Mouse (Mus musculus): ENCODE results near the gene Slc25a51.

The Slc25a51 gene

DNA sequence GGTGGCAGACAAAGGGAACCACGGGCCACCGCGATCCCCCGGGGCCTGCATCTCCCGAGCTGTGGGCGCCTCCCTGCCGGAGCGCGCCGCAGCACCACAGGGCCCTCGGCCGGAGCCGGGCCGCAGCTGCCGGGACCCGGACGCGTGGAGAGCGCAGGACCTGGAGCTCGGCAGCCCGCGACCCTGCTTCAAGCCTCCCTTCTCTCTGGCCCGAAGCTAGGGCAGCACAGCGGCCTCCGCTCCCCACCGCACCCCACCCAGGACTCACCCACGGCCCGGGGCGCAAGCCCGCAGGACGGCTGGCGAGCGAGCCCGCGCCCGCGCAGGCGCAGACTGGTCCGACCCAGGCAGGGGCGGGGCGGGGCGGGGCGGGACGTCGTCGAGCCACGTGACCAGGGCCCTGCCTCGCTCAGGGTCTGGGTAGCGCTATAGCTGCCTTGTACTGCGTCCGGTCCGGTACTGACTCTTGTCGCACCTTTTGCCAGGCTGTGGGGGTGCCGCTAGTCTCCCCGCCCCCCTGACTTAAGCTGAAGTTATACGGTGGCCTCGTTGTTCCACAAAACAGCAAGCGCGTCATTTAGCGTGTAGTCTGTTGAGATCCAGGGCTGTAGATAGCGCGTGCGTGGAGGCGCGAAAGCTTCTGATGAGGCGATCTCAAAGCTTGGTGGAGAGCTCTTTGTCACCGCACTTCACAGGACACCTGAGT is at the start of gene Slc25a51:
Gene Slc25a51 (minus strand): TSS at position 340 of the 706 bp plus-strand sequence.
- Histone ChIP-seq H3K4me3 (replicated peaks; ENCODE audit: low read length) (peak within 1 kb of the TSS; percentile 97), H3K9me3 (ENCODE audit: low read length) (no peaks in the 10 kb centered on the region), H3K36me3 (ENCODE audit: insufficient read depth, low read length) (peaks cover 16% of the 10 kb centered on the region), H3K4me1 (replicated peaks; ENCODE audit: low read depth, low read length) (peaks cover 52% of the 10 kb centered on the region), H3K27me3 (ENCODE audit: insufficient read depth, low read length) (0 out of 2 replicates have a peak, but pooled peaks cover 8% of the 10 kb centered on the region)
- TF ChIP-seq CTCF (conservative IDR thresholded peaks at IDR 0.05; ENCODE audit: low read length), result no peak
- TF ChIP-seq POU5F1 (IDR thresholded peaks at IDR 0.05; ENCODE audit: borderline replicate concordance, low read length), result no peak
- TF ChIP-seq NANOG (IDR thresholded peaks at IDR 0.05; ENCODE audit: borderline replicate concordance, low read length), result no peak

DNA sequence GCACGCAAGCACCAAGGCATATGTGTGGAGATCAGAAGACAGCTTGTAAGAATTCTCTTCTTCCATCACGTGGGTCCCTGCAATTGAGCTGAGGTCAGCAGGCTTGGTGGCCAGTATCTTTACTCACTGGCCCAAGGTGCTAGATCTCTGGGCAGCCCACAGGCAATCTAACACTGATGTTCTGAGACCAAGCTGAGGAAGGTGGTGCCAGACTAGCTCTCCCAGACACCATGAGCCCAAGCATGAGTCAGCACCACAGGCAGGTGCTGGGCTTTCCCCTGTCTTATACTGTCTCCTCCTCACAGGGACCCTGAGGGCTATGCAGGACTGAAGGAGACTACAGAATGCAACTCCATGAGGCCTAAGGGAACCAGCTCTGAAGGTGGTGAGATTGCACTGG is 49.0 kb upstream of the Slc25a51 start:
- H3K9me3 ChIP-seq (ENCODE audit: low read length), result no peaks in the 10 kb centered on the region
- H3K36me3 ChIP-seq (ENCODE audit: insufficient read depth, low read length), result peaks cover 54% of the 10 kb centered on the region
- TF ChIP-seq NANOG (IDR thresholded peaks at IDR 0.05; ENCODE audit: borderline replicate concordance, low read length) (no peak), CTCF (conservative IDR thresholded peaks at IDR 0.05; ENCODE audit: low read length) (no peak), POU5F1 (IDR thresholded peaks at IDR 0.05; ENCODE audit: borderline replicate concordance, low read length) (no peak)
- no peaks in the 10 kb centered on the region for H3K27me3 ChIP-seq (ENCODE audit: insufficient read depth, low read length)
- peaks cover 10% of the 10 kb centered on the region; the same call in 1 of the 2 replicates for H3K4me1 ChIP-seq (replicated peaks; ENCODE audit: low read depth, low read length)
- H3K4me3 ChIP-seq (replicated peaks; ENCODE audit: low read length), result no peak overlapping the region

DNA sequence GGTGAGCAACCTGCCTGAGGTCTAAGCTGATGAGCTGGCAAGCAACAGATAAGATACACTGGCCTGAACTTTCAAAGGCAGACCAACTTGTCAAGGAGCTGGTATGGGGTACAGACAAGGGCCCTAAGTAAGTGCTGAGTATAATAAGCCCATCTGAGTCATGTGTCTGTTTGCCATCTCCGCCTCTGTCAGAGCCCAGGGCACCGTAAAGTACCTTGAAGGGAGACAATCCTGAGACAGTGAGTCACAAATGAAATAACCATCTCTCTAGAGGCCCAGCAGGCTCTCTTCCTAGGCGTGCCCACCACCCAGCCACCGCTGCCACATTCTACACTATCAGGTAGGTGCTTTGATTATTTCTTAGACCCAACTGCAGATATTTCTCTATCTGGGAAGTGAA is 46.4 kb upstream of the Slc25a51 start:
- H3K36me3 ChIP-seq (ENCODE audit: insufficient read depth, low read length), result peaks cover 70% of the 10 kb centered on the region
- TF ChIP-seq POU5F1 (IDR thresholded peaks at IDR 0.05; ENCODE audit: borderline replicate concordance, low read length) (no peak), NANOG (IDR thresholded peaks at IDR 0.05; ENCODE audit: borderline replicate concordance, low read length) (no peak), CTCF (conservative IDR thresholded peaks at IDR 0.05; ENCODE audit: low read length) (no peak)
- H3K4me3 ChIP-seq (replicated peaks; ENCODE audit: low read length), result no peak overlapping the region
- H3K27me3 ChIP-seq (ENCODE audit: insufficient read depth, low read length), result no peaks in the 10 kb centered on the region
- peaks cover 19% of the 10 kb centered on the region; the same call in 1 of the 2 replicates for H3K4me1 ChIP-seq (replicated peaks; ENCODE audit: low read depth, low read length)
- no peaks in the 10 kb centered on the region for H3K9me3 ChIP-seq (ENCODE audit: low read length)

DNA sequence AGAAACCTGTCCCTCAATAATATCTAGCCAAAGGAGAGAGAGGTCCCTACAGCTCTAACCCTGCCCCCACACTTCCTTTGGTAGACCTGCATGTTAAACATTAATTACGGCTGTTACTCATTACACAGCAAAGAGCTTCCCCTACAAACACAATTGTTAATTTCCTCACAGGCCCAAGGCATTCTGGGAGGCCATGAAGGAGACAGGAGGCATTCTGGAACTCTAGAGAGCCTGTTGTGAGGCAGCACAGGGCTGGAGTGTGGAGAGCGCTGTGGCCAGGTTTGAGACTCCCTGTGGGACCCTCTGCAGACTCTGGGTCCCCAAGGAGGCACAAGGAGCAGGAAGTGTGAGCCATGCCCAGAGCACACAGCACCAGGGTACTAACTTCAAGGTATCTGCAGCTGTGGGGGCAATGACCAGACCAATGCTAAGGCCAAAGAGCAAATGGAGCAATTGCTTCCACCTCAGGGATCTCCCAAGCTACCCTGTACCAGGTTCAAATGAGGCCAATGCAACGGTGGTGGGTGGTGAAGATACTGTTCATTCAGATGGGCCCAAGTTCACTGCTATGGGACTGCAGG is 44.8 kb upstream of the Slc25a51 start:
- peaks cover 20% of the 10 kb centered on the region; the same call in 1 of the 2 replicates for H3K4me1 ChIP-seq (replicated peaks; ENCODE audit: low read depth, low read length)
- TF ChIP-seq CTCF (conservative IDR thresholded peaks at IDR 0.05; ENCODE audit: low read length) (no peak), NANOG (IDR thresholded peaks at IDR 0.05; ENCODE audit: borderline replicate concordance, low read length) (no peak), POU5F1 (IDR thresholded peaks at IDR 0.05; ENCODE audit: borderline replicate concordance, low read length) (no peak)

DNA sequence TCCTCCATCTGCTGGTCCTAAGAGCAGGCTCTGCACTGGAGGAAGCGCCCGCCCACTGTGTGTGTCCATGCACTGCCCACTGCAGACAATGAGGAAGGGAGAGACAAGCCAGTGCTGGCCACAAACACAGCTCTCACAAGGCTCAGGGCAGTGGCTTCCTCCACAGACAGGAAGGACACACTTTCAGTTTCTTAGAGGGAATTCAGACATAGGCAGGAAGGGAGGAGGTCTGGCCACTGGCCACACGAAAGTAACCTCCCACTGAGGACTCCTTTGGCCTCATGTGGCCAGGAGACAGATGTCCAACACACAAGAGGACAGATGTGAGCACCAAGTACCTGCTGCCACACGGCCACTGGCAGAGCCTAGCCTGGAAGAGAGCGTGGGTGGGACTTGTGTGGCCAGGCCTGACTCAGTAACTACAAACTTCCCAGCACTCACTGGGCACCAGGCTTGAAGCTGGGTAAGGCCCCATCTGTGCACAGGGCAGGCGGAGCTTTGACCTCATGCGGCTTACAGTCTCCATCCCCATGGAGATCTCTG is 44.1 kb upstream of the Slc25a51 start:
- no peaks in the 10 kb centered on the region for H3K27me3 ChIP-seq (ENCODE audit: insufficient read depth, low read length)
- H3K36me3 ChIP-seq (ENCODE audit: insufficient read depth, low read length), result peaks cover 63% of the 10 kb centered on the region
- peaks cover 20% of the 10 kb centered on the region; the same call in 1 of the 2 replicates for H3K4me1 ChIP-seq (replicated peaks; ENCODE audit: low read depth, low read length)
- no peak for TF ChIP-seq POU5F1 (IDR thresholded peaks at IDR 0.05; ENCODE audit: borderline replicate concordance, low read length)
- TF ChIP-seq NANOG (IDR thresholded peaks at IDR 0.05; ENCODE audit: borderline replicate concordance, low read length), result no peak
- TF ChIP-seq CTCF (conservative IDR thresholded peaks at IDR 0.05; ENCODE audit: low read length), result no peak
- no peak overlapping the region for H3K4me3 ChIP-seq (replicated peaks; ENCODE audit: low read length)
- H3K9me3 ChIP-seq (ENCODE audit: low read length), result no peaks in the 10 kb centered on the region

More for the DNA sequence above, 44.8 kb upstream of the Slc25a51 start:
- H3K4me3 ChIP-seq (replicated peaks; ENCODE audit: low read length), result no peak overlapping the region
- H3K9me3 ChIP-seq (ENCODE audit: low read length), result no peaks in the 10 kb centered on the region
- H3K36me3 ChIP-seq (ENCODE audit: insufficient read depth, low read length), result peaks cover 67% of the 10 kb centered on the region
- H3K27me3 ChIP-seq (ENCODE audit: insufficient read depth, low read length), result no peaks in the 10 kb centered on the region

DNA sequence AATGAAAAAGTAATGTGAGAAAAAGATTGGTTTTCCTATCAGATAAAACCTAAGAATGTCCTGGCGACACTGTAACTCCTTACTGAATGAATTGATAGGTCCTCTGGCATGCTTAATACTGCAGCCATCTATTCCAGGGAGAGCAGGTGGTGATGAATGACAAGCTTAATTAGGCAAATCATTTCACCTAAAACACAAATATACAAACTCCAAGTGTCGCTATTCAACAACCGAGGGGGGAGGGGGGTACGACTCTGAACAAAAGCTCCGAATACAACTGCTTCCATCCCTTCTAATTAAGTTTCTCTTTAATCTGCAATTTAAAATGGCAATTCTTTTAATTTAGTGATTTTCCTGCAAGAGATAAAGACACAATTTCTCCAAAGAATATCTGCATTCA is 40.4 kb upstream of the Slc25a51 start:
- H3K9me3 ChIP-seq (ENCODE audit: low read length), result no peaks in the 10 kb centered on the region
- H3K4me3 ChIP-seq (replicated peaks; ENCODE audit: low read length), result no peak overlapping the region
- H3K36me3 ChIP-seq (ENCODE audit: insufficient read depth, low read length), result peaks cover 66% of the 10 kb centered on the region
- peaks cover 20% of the 10 kb centered on the region; the same call in 1 of the 2 replicates for H3K4me1 ChIP-seq (replicated peaks; ENCODE audit: low read depth, low read length)
- TF ChIP-seq POU5F1 (IDR thresholded peaks at IDR 0.05; ENCODE audit: borderline replicate concordance, low read length) (no peak), CTCF (conservative IDR thresholded peaks at IDR 0.05; ENCODE audit: low read length) (no peak), NANOG (IDR thresholded peaks at IDR 0.05; ENCODE audit: borderline replicate concordance, low read length) (no peak)
- H3K27me3 ChIP-seq (ENCODE audit: insufficient read depth, low read length), result no peaks in the 10 kb centered on the region

DNA sequence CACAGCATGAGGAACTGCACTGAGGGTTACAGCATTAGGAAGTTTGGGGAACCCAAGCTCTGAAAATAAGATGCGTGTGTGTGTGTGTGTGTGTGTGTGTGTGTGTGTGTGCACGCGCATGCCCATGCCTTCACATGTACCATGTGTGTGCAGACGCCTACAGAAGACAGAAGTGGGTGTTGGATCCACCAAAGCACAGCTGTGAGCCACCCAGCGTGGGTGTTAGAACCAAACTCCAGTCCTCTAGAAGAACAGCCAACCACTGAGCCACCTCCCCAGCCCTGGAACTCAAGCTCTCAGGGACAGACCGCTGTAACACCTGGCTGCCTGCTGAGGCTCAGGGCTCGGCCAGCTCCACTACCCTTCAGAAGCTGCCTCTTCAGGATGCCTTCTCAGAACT is 39.9 kb upstream of the Slc25a51 start:
- Histone ChIP-seq H3K27me3 (ENCODE audit: insufficient read depth, low read length) (no peaks in the 10 kb centered on the region), H3K36me3 (ENCODE audit: insufficient read depth, low read length) (peaks cover 66% of the 10 kb centered on the region), H3K4me3 (replicated peaks; ENCODE audit: low read length) (no peak overlapping the region), H3K9me3 (ENCODE audit: low read length) (no peaks in the 10 kb centered on the region), H3K4me1 (replicated peaks; ENCODE audit: low read depth, low read length) (peaks cover 19% of the 10 kb centered on the region; the same call in 1 of the 2 replicates)
- TF ChIP-seq NANOG (IDR thresholded peaks at IDR 0.05; ENCODE audit: borderline replicate concordance, low read length) (no peak), CTCF (conservative IDR thresholded peaks at IDR 0.05; ENCODE audit: low read length) (no peak), POU5F1 (IDR thresholded peaks at IDR 0.05; ENCODE audit: borderline replicate concordance, low read length) (no peak)

DNA sequence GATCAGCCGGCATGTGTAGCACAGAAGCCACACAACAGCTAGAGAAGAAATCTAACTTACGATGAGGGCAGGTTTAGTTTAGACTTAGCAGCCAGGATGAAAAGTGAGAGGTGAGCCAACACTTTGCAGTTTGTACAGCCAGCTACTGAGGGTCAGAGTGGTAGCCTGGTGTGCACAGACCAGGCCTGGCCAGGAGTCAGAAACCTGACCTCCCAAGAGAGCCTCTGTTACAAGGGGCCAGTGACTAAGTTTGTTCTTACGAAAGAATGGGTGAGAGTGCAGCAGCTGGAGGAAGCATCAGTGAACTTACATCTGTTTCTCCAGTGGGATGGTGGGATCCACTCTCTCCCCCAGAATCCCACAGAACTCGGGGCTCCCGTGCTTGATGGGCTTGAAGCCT is 38.6 kb upstream of the Slc25a51 start:
- Histone ChIP-seq H3K36me3 (ENCODE audit: insufficient read depth, low read length) (peaks cover 70% of the 10 kb centered on the region), H3K4me3 (replicated peaks; ENCODE audit: low read length) (no peak overlapping the region), H3K4me1 (replicated peaks; ENCODE audit: low read depth, low read length) (0 out of 2 replicates have a peak, but pooled peaks cover 8% of the 10 kb centered on the region), H3K27me3 (ENCODE audit: insufficient read depth, low read length) (no peaks in the 10 kb centered on the region), H3K9me3 (ENCODE audit: low read length) (no peaks in the 10 kb centered on the region)
- no peak for TF ChIP-seq POU5F1 (IDR thresholded peaks at IDR 0.05; ENCODE audit: borderline replicate concordance, low read length)
- TF ChIP-seq NANOG (IDR thresholded peaks at IDR 0.05; ENCODE audit: borderline replicate concordance, low read length), result no peak
- TF ChIP-seq CTCF (conservative IDR thresholded peaks at IDR 0.05; ENCODE audit: low read length), result no peak

Data from E14TG2a.4 (cell line).